Mouse (Mus musculus) hindbrain, postnatal 0 days (tissue): ENCODE measurements around the gene B3gnt8. TPM values are rescaled to one million over a fixed set of nuclear protein-coding genes. Genes with fewer than 3 reads are reported as not detected.

ENCODE experiments used
- ATAC-seq: fragments of 200-750 bp; cut with Nextera tagmentation; 2 replicates; pipeline ENCODE4 v1.8.0; 2017; ENCODE audit warnings: mild to moderate bottlenecking, moderate TSS enrichment, moderate library complexity
- DNase-seq: peaks from one replicate; pipeline ENCODE4 v3.0.0-alpha.2; 2015; ENCODE audit warnings: low spot score
- H3K27ac ChIP-seq: fragments of 300-500 bp; sonication (generic); 2 replicates; pipeline ENCODE4 v1.5.1; 2014; ENCODE audit warnings: mild to moderate bottlenecking
- H3K27me3 ChIP-seq: fragments of 300-500 bp; sonication (generic); 2 replicates; pipeline ENCODE4 v1.6.1; 2014; ENCODE audit warnings: low read length, mixed read lengths; ENCODE audit not compliant: insufficient read depth
- H3K36me3 ChIP-seq: fragments of 300-500 bp; sonication (generic); 2 replicates; pipeline ENCODE4 v1.6.1; 2014; ENCODE audit warnings: low read length, mixed read lengths; ENCODE audit not compliant: insufficient read depth
- H3K4me1 ChIP-seq: fragments of 300-500 bp; sonication (generic); 2 replicates; pipeline ENCODE4 v1.6.1; 2014; ENCODE audit warnings: antibody characterized with exemption, low read length, mixed read lengths; ENCODE audit not compliant: insufficient read depth
- H3K4me2 ChIP-seq: fragments of 300-500 bp; sonication (generic); 2 replicates; pipeline ENCODE4 v1.6.1; 2014; ENCODE audit warnings: low read depth, mild to moderate bottlenecking, low read length, moderate library complexity, mixed read lengths
- H3K4me3 ChIP-seq: fragments of 300-500 bp; sonication (generic); 2 replicates; pipeline ENCODE4 v1.5.1; 2014; ENCODE audit warnings: low read length
- H3K9ac ChIP-seq: fragments of 300-500 bp; sonication (generic); replicated peaks from 2 replicates; pipeline ENCODE4 v1.6.1; 2014; ENCODE audit warnings: mild to moderate bottlenecking, low read length, moderate library complexity, mixed read lengths
- H3K9me3 ChIP-seq: fragments of 300-500 bp; sonication (generic); 2 replicates; pipeline ENCODE4 v1.6.1; 2016; ENCODE audit warnings: low read length, mixed read lengths
- CTCF ChIP-seq: IDR thresholded peaks from 2 replicates; pipeline ENCODE4 v1.5.1; 2016; ENCODE audit warnings: antibody characterized with exemption, control low read depth, low read depth
- WGBS: fragments of 180-500 bp; shearing (Covaris S2); extraction: QIAGEN DNeasy Blood & Tissue Kit; methylation state at CpG from one replicate; pipeline ENCODE4 v1.1.7; 2014; 5-methylcytosine and 5-hydroxymethylcytosine counted together
- polyA plus RNA-seq: library from polyadenylated mRNA; unstranded; fragments of >200 nt; fragmentation: Nextera tagmentation; extraction: Ambion mirVana; gene quantifications from 2 replicates; pipeline ENCODE4 v1.2.1, GENCODE M21; 2015
- total RNA-seq: library from RNA; depleted of rRNA; stranded (reverse); fragments of >200 nt; gene quantifications from 2 replicates; pipeline ENCODE4 v1.2.3, GENCODE M21; 2014

Gene B3gnt8
- total and polyA plus RNA-seq, 2 experiments from 2014 or later: 1.1 to 1.2 TPM

GRCm38 (mm10) chr7:25670096-25670495, 43.6 kb downstream of the B3gnt8 start:
- no peaks in the 10 kb centered on the region for H3K9me3 ChIP-seq
- no peak overlapping the region for H3K4me3 ChIP-seq
- H3K4me2 ChIP-seq: no peak overlapping the region
- DNase-seq: no peak
- WGBS: 95% methylated on average over 4 of the region's 4 CpGs
- TF ChIP-seq CTCF: no peak
- H3K4me1 ChIP-seq: no peaks in the 10 kb centered on the region
- H3K27me3 ChIP-seq: no peaks in the 10 kb centered on the region
- ATAC-seq: no peak
- H3K9ac ChIP-seq: no peak overlapping the region
- no peak overlapping the region for H3K27ac ChIP-seq
- peaks cover 9% of the 10 kb centered on the region; the same call in 1 of the 2 replicates for H3K36me3 ChIP-seq

- Histone ChIP-seq H3K27me3 (no peaks in the 10 kb centered on the region), H3K4me2 (no peak overlapping the region), H3K4me3 (no peak overlapping the region), H3K4me1 (no peaks in the 10 kb centered on the region), H3K27ac (no peak overlapping the region), H3K9me3 (no peaks in the 10 kb centered on the region), H3K36me3 (peaks cover 9% of the 10 kb centered on the region; the same call in 1 of the 2 replicates), H3K9ac (no peak overlapping the region)
- no peak for ATAC-seq
- no peak for DNase-seq
- WGBS: 74% methylated on average over 2 of the region's 2 CpGs
- TF ChIP-seq CTCF: no peak
Observed at GRCm38 (mm10) chr7:25671686-25672085, 45.2 kb downstream of the B3gnt8 start.

GRCm38 (mm10) chr7:25672442-25672841, 46.0 kb downstream of the B3gnt8 start:
- no peak overlapping the region for H3K4me3 ChIP-seq
- no peak overlapping the region for H3K27ac ChIP-seq
- peaks cover 9% of the 10 kb centered on the region; the same call in 1 of the 2 replicates for H3K36me3 ChIP-seq
- H3K4me1 ChIP-seq: no peaks in the 10 kb centered on the region
- no peaks in the 10 kb centered on the region for H3K9me3 ChIP-seq
- H3K4me2 ChIP-seq: no peak overlapping the region
- 57% methylated on average over 4 of the region's 4 CpGs for WGBS
- ATAC-seq: no peak
- H3K9ac ChIP-seq: no peak overlapping the region
- TF ChIP-seq CTCF: peak; percentile 31; the same call in 1 of the 2 replicates
- no peaks in the 10 kb centered on the region for H3K27me3 ChIP-seq
- DNase-seq: no peak

GRCm38 (mm10) chr7:25674297-25674696, 47.8 kb downstream of the B3gnt8 start:
- no peak for ATAC-seq
- no peak for TF ChIP-seq CTCF
- WGBS: 15% methylated on average over 9 of the region's 9 CpGs
- Histone ChIP-seq H3K9ac (peak overlapping the region; percentile 72), H3K4me2 (peak overlapping the region; percentile 68), H3K4me3 (peak overlapping the region; percentile 51), H3K27me3 (no peaks in the 10 kb centered on the region), H3K36me3 (no peaks in the 10 kb centered on the region), H3K4me1 (no peaks in the 10 kb centered on the region), H3K9me3 (no peaks in the 10 kb centered on the region), H3K27ac (peak overlapping the region; percentile 65)
- peak; percentile 10 for DNase-seq

GRCm38 (mm10) chr7:25674719-25675300, 48.4 kb downstream of the B3gnt8 start, which contains the start of gene Tmem91:
Tmem91 (minus strand) TSS chr7:25675166.
- 2% methylated on average over 29 of the region's 29 CpGs for WGBS
- Histone ChIP-seq H3K4me1 (no peaks in the 10 kb centered on the region), H3K27ac (peak within 1 kb of the TSS; percentile 65), H3K9ac (peak within 1 kb of the TSS; percentile 72), H3K4me2 (peak within 1 kb of the TSS; percentile 68), H3K36me3 (no peaks in the 10 kb centered on the region), H3K27me3 (no peaks in the 10 kb centered on the region), H3K4me3 (peak within 1 kb of the TSS; percentile 51), H3K9me3 (no peaks in the 10 kb centered on the region)
- ATAC-seq (peak; percentile 61), DNase-seq (peak; percentile 43)
- TF ChIP-seq CTCF: no peak

GRCm38 (mm10) chr7:25675405-25675804, 49.0 kb downstream of the B3gnt8 start:
- 0 out of 2 replicates have a peak, but pooled peaks have one; percentile 8 for ATAC-seq
- Histone ChIP-seq H3K4me3 (peak overlapping the region; percentile 51), H3K36me3 (no peaks in the 10 kb centered on the region), H3K4me2 (peak overlapping the region; percentile 68), H3K27me3 (no peaks in the 10 kb centered on the region), H3K9ac (0 out of 2 replicates have a peak overlapping the region, but pooled peaks have one; percentile 72), H3K27ac (no peak overlapping the region), H3K9me3 (no peaks in the 10 kb centered on the region), H3K4me1 (no peaks in the 10 kb centered on the region)
- no peak for DNase-seq
- TF ChIP-seq CTCF: no peak
- 34% methylated on average over 6 of the region's 6 CpGs for WGBS
